Mouse (Mus musculus) embryonic facial prominence, embryonic 14.5 days (tissue): ENCODE results near the gene Grm8. TPM values are rescaled to one million over a fixed set of nuclear protein-coding genes. Genes with fewer than 3 reads are reported as not detected.

ENCODE experiments used
- ATAC-seq: fragments of 200-750 bp; cut with Nextera tagmentation; 2 replicates; pipeline ENCODE4 v1.8.0; 2017; ENCODE audit warnings: low read depth, moderate number of reproducible peaks, moderate TSS enrichment
- DNase-seq: peaks from one replicate; pipeline ENCODE4 v3.0.0-alpha.2; 2015; ENCODE audit warnings: low spot score
- H3K27ac ChIP-seq: fragments of 300-500 bp; sonication (generic); replicated peaks from 2 replicates; pipeline ENCODE4 v1.5.1; 2014; ENCODE audit warnings: low read depth, mild to moderate bottlenecking, low read length, moderate library complexity
- H3K27me3 ChIP-seq: fragments of 300-500 bp; sonication (generic); replicated peaks from 2 replicates; pipeline ENCODE4 v1.6.1; 2014; ENCODE audit warnings: low read length; ENCODE audit not compliant: control insufficient read depth, insufficient read depth
- H3K36me3 ChIP-seq: fragments of 300-500 bp; sonication (generic); 2 replicates; pipeline ENCODE4 v1.6.1; 2014; ENCODE audit warnings: low read length, mixed read lengths; ENCODE audit not compliant: control insufficient read depth, insufficient read depth
- H3K4me1 ChIP-seq: fragments of 300-500 bp; sonication (generic); 2 replicates; pipeline ENCODE4 v1.6.1; 2014; ENCODE audit warnings: antibody characterized with exemption, low read length; ENCODE audit not compliant: control insufficient read depth, insufficient read depth
- H3K4me2 ChIP-seq: fragments of 300-500 bp; sonication (generic); 2 replicates; pipeline ENCODE4 v1.6.1; 2014; ENCODE audit warnings: low read depth, mild to moderate bottlenecking, low read length, moderate library complexity, mixed read lengths
- H3K4me3 ChIP-seq: fragments of 300-500 bp; sonication (generic); 2 replicates; pipeline ENCODE4 v1.5.1; 2014; ENCODE audit warnings: low read depth, mild to moderate bottlenecking, low read length
- H3K9ac ChIP-seq: fragments of 300-500 bp; sonication (generic); 2 replicates; pipeline ENCODE4 v1.6.1; 2014; ENCODE audit warnings: low read depth, mild to moderate bottlenecking, low read length, moderate library complexity, mixed read lengths
- H3K9me3 ChIP-seq: fragments of 300-500 bp; sonication (generic); 2 replicates; pipeline ENCODE4 v1.6.1; 2016; ENCODE audit warnings: low read length; ENCODE audit not compliant: control insufficient read depth
- WGBS: fragments of 180-500 bp; shearing (Covaris S2); extraction: QIAGEN DNeasy Blood & Tissue Kit; methylation state at CpG from one replicate; pipeline ENCODE4 v1.1.7; 2014; 5-methylcytosine and 5-hydroxymethylcytosine counted together
- polyA plus RNA-seq: library from polyadenylated mRNA; unstranded; fragments of >200 nt; fragmentation: Nextera tagmentation; extraction: Ambion mirVana; gene quantifications from 2 replicates; pipeline ENCODE4 v1.2.1, GENCODE M21; 2014

Gene Grm8
- polyA plus RNA-seq, 1 experiment from 2014 or later, result 1.9 TPM

DNA sequence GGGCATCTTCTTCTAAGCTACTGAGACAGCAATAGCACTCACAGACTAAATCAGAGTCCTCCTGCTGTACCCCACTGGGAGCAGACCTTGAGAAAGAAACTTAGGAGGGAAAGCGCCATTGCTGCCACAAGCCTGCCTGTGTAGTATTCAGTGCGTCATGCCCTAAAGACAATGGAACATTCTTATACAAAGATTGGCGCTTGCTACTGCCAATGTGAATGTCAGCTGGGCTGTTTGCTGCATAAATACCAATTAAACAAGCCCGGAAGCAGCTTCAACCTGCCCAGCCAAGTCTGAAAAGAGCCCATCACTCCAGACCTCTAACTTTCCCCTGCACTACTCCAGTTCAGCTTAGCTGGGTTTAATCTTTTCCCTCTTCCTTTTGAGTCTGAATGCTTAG lies 2.9 kb downstream of the Grm8 start:
- ATAC-seq, result no peak
- H3K4me2 ChIP-seq, result no peak overlapping the region
- peaks cover 48% of the 10 kb centered on the region for H3K27me3 ChIP-seq
- H3K9me3 ChIP-seq, result no peaks in the 10 kb centered on the region
- H3K4me1 ChIP-seq, result peaks cover 7% of the 10 kb centered on the region
- H3K4me3 ChIP-seq, result no peak overlapping the region
- H3K27ac ChIP-seq, result no peak overlapping the region
- no peaks in the 10 kb centered on the region for H3K36me3 ChIP-seq
- H3K9ac ChIP-seq, result no peak overlapping the region
- 11% methylated on average over 4 of the region's 4 CpGs for WGBS
- DNase-seq, result peak; percentile 39

GRCm38 (mm10) chr6:28128871-28129270 lies 6.1 kb downstream of the Grm8 start:
- no peak overlapping the region for H3K9ac ChIP-seq
- DNase-seq, result no peak
- ATAC-seq, result no peak
- peaks cover 7% of the 10 kb centered on the region for H3K4me1 ChIP-seq
- no peak overlapping the region for H3K4me3 ChIP-seq
- no peak overlapping the region for H3K4me2 ChIP-seq
- 93% methylated on average over 4 of the region's 4 CpGs for WGBS
- H3K36me3 ChIP-seq, result no peaks in the 10 kb centered on the region
- H3K27ac ChIP-seq, result no peak overlapping the region
- H3K27me3 ChIP-seq, result peaks cover 35% of the 10 kb centered on the region
- H3K9me3 ChIP-seq, result no peaks in the 10 kb centered on the region

DNA sequence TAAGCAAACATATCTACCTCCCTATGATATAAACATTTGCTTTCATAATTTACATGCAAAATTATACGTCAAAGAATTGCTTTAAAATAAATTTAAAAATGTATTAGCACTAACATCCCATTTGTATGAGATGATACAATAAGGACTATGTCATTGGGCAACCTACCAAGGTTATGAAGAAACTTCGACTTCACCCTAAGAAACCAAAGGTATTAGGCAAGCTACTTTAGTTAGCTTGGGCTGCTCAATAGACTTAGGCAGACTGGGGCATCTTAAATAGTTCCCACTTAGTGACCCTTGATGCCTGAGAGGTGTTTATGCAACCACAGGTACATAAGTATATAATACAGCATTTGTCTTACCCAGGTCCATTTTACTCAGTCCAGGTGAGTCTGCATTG lies 19.5 kb downstream of the Grm8 start:
- no peak overlapping the region for H3K4me2 ChIP-seq
- whole genome bisulfite sequencing, result 87% methylated on average over 2 of the region's 2 CpGs
- no peaks in the 10 kb centered on the region for H3K9me3 ChIP-seq
- no peaks in the 10 kb centered on the region for H3K4me1 ChIP-seq
- ATAC-seq (no peak), DNase-seq (no peak)
- no peak overlapping the region for H3K4me3 ChIP-seq
- no peaks in the 10 kb centered on the region for H3K27me3 ChIP-seq
- H3K27ac ChIP-seq, result no peak overlapping the region
- no peaks in the 10 kb centered on the region for H3K36me3 ChIP-seq
- H3K9ac ChIP-seq, result no peak overlapping the region

DNA sequence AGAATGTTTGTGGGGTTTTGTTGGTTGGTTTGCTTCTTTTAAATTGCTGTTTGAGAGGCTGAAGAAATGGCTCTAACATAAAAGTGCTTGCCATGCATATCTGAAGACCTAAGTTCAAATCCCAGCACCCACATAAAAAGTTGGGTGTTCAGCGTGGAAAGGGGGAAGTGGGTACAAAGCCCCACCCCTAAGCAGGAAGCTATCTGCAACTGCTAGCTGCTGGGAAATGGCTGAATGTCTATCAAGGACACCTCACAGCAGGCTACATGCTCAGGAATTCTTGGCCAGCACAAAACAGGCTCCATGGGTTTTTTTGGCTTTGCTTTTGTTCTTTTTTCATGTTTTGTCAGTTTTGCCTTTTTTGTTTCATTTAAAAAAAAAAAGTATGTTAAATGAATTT lies 20.1 kb downstream of the Grm8 start:
- no peak overlapping the region for H3K27ac ChIP-seq
- no peak overlapping the region for H3K4me3 ChIP-seq
- H3K4me2 ChIP-seq, result no peak overlapping the region
- ATAC-seq (no peak), DNase-seq (no peak)
- no peaks in the 10 kb centered on the region for H3K27me3 ChIP-seq
- H3K4me1 ChIP-seq, result no peaks in the 10 kb centered on the region
- 95% methylated on average over 1 of the region's 1 CpGs for WGBS
- no peaks in the 10 kb centered on the region for H3K9me3 ChIP-seq
- H3K9ac ChIP-seq, result no peak overlapping the region
- H3K36me3 ChIP-seq, result no peaks in the 10 kb centered on the region

DNA sequence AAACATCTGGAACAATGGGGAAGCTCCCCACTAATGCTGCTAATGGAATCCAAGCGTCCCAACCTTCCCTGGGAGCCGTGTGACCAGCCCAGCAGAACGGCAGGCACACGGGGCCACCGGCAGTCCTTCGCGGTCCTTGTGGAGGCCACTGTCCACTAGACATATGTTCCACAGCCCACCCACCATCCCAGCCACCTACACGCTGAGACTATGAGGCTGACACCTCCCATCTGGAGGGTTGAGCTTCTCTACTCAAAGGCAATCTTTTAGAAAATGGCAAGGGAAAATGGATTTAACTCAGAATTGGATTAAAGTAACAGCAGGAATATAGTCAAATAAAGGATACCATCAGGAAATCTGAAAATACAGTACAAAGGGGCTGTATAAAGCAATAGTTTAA lies 23.4 kb downstream of the Grm8 start:
- H3K4me1 ChIP-seq, result no peaks in the 10 kb centered on the region
- no peak overlapping the region for H3K4me3 ChIP-seq
- H3K27ac ChIP-seq, result no peak overlapping the region
- no peak overlapping the region for H3K4me2 ChIP-seq
- H3K36me3 ChIP-seq, result no peaks in the 10 kb centered on the region
- no peak for ATAC-seq
- WGBS, result 83% methylated on average over 8 of the region's 8 CpGs
- no peak overlapping the region for H3K9ac ChIP-seq
- H3K27me3 ChIP-seq, result no peaks in the 10 kb centered on the region
- no peaks in the 10 kb centered on the region for H3K9me3 ChIP-seq
- no peak for DNase-seq

- H3K36me3 ChIP-seq, result no peaks in the 10 kb centered on the region
- H3K4me1 ChIP-seq, result no peaks in the 10 kb centered on the region
- H3K9me3 ChIP-seq, result no peaks in the 10 kb centered on the region
- ATAC-seq, result no peak
- H3K9ac ChIP-seq, result no peak overlapping the region
- 55% methylated on average over 9 of the region's 9 CpGs for WGBS
- no peak overlapping the region for H3K4me2 ChIP-seq
- no peak overlapping the region for H3K4me3 ChIP-seq
- H3K27me3 ChIP-seq, result no peaks in the 10 kb centered on the region
- no peak for DNase-seq
- no peak overlapping the region for H3K27ac ChIP-seq
Observed at GRCm38 (mm10) chr6:28102608-28103316, 32.2 kb downstream of the Grm8 start.

- no peak overlapping the region for H3K27ac ChIP-seq
- H3K27me3 ChIP-seq, result no peaks in the 10 kb centered on the region
- no peak overlapping the region for H3K4me2 ChIP-seq
- ATAC-seq, result no peak
- no peak overlapping the region for H3K4me3 ChIP-seq
- WGBS, result 72% methylated on average over 3 of the region's 3 CpGs
- H3K9me3 ChIP-seq, result no peaks in the 10 kb centered on the region
- no peaks in the 10 kb centered on the region for H3K4me1 ChIP-seq
- no peak for DNase-seq
- H3K9ac ChIP-seq, result no peak overlapping the region
- H3K36me3 ChIP-seq, result no peaks in the 10 kb centered on the region
Observed at GRCm38 (mm10) chr6:28100001-28100400, 35.0 kb downstream of the Grm8 start.

DNA sequence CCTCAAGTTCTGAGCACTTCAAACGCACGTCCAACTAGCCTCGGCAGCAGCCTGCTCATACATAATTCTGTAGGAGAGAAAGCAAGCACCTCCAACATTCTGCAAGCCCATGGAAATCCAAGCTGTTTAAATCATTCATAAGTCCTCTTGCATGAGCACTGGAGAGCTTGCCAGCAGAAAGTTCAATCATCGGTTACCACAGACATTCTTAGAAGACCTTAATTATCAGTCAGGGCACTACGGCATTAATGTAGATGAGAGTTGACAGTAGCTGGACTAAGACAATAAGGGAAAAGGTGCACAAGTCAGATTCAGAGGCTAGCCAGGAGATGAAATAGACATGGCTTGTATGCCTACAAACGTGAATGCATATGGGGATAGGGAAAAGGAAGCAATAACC lies 42.5 kb downstream of the Grm8 start:
- ATAC-seq (no peak), DNase-seq (no peak)
- H3K27ac ChIP-seq, result no peak overlapping the region
- H3K9ac ChIP-seq, result no peak overlapping the region
- no peaks in the 10 kb centered on the region for H3K36me3 ChIP-seq
- no peaks in the 10 kb centered on the region for H3K9me3 ChIP-seq
- no peak overlapping the region for H3K4me3 ChIP-seq
- H3K4me2 ChIP-seq, result no peak overlapping the region
- H3K4me1 ChIP-seq, result no peaks in the 10 kb centered on the region
- WGBS, result 82% methylated on average over 6 of the region's 6 CpGs
- H3K27me3 ChIP-seq, result no peaks in the 10 kb centered on the region

GRCm38 (mm10) chr6:28091836-28092235 lies 43.1 kb downstream of the Grm8 start:
- Histone ChIP-seq H3K27me3 (no peaks in the 10 kb centered on the region), H3K9me3 (no peaks in the 10 kb centered on the region), H3K4me2 (no peak overlapping the region), H3K4me3 (no peak overlapping the region), H3K4me1 (no peaks in the 10 kb centered on the region), H3K36me3 (no peaks in the 10 kb centered on the region), H3K9ac (no peak overlapping the region), H3K27ac (no peak overlapping the region)
- WGBS, result 84% methylated on average over 3 of the region's 3 CpGs
- DNase-seq (no peak), ATAC-seq (no peak)
